Mouse (Mus musculus) heart, embryonic 10.5 days (tissue): ENCODE measurements around the gene Depdc5. TPM values are rescaled to one million over a fixed set of nuclear protein-coding genes. Genes with fewer than 3 reads are reported as not detected.

Experiments used
- polyA plus RNA-seq: library from polyadenylated mRNA; unstranded; fragments of >200 nt; fragmentation: Nextera tagmentation; extraction: Ambion mirVana; gene quantifications from 2 replicates; pipeline ENCODE4 v1.2.1, GENCODE M21; 2016

The Depdc5 gene
- polyA plus RNA-seq, 1 experiment from 2014 or later: 25.0 TPM

Other genes with a start within 250 kb of the Depdc5 start
- gene Pisd, start 78.1 kb upstream of the Depdc5 start, polyA plus RNA-seq: 60.5 and 65.5 TPM in 2 replicates
- gene Gm20671, start 36.6 kb upstream of the Depdc5 start, polyA plus RNA-seq: not detected in 2 replicates
- 14.0 and 17.5 TPM in 2 replicates for gene Prr14l, start 9.4 kb upstream of the Depdc5 start, polyA plus RNA-seq
- gene Ywhah, start 155.1 kb downstream of the Depdc5 start, polyA plus RNA-seq: 471 and 500 TPM in 2 replicates
- not detected in 2 replicates for gene Slc5a1, start 240.5 kb downstream of the Depdc5 start, polyA plus RNA-seq